Mouse (Mus musculus) thymus, adult 2 months (tissue): ENCODE measurements around the gene Gm2381. TPM values are rescaled to one million over a fixed set of nuclear protein-coding genes. Genes with fewer than 3 reads are reported as not detected.
"Not testable (repeated sequence)": the region's sequence is repeated elsewhere in the genome, so short reads cannot be mapped to it uniquely, and the experiment has no call there.

Experiments
- DNase-seq: peaks from one replicate; pipeline ENCODE4 v3.0.0; 2021
- H3K27ac ChIP-seq: fragments of 200-500 bp; 2 replicates; pipeline ENCODE4 v1.5.1; 2012; ENCODE audit warnings: low read length, control low read depth; ENCODE audit not compliant: control insufficient read depth, insufficient read depth
- H3K27me3 ChIP-seq: fragments of 200-500 bp; 2 replicates; pipeline ENCODE4 v1.6.1; 2012; ENCODE audit warnings: mild to moderate bottlenecking, low read length, moderate library complexity, mixed read lengths; ENCODE audit not compliant: control insufficient read depth, insufficient read depth
- H3K36me3 ChIP-seq: fragments of 200-500 bp; 2 replicates; pipeline ENCODE4 v1.6.1; 2012; ENCODE audit warnings: mild to moderate bottlenecking, low read length, moderate library complexity; ENCODE audit not compliant: control insufficient read depth, insufficient read depth
- H3K4me1 ChIP-seq: fragments of 200-500 bp; replicated peaks from 2 replicates; pipeline ENCODE4 v1.6.1; 2012; ENCODE audit warnings: low read length; ENCODE audit not compliant: control insufficient read depth, insufficient read depth
- H3K4me3 ChIP-seq: fragments of 200-500 bp; 2 replicates; pipeline ENCODE4 v1.5.1; 2012; ENCODE audit warnings: mild to moderate bottlenecking, low read length, control low read depth, moderate library complexity; ENCODE audit not compliant: control insufficient read depth, insufficient read depth
- CTCF ChIP-seq: fragments of 200-500 bp; IDR thresholded peaks from 2 replicates; pipeline ENCODE4 v1.5.1; 2012; ENCODE audit warnings: mild to moderate bottlenecking, control low read depth, low read length, moderate library complexity, borderline replicate concordance; ENCODE audit not compliant: control insufficient read depth, poor library complexity, insufficient read depth; ENCODE audit errors: extremely low read depth
- POLR2A ChIP-seq: fragments of 200-500 bp; IDR thresholded peaks from 2 replicates; pipeline ENCODE4 v1.6.1; 2012; ENCODE audit warnings: mild to moderate bottlenecking, low read length, control low read depth, moderate library complexity; ENCODE audit not compliant: control insufficient read depth, poor library complexity, insufficient read depth; ENCODE audit errors: extremely low read depth
- WGBS: fragments of 180-500 bp; shearing (Covaris S2); methylation state at CpG from one replicate; pipeline ENCODE4 v1.1.7; 2018; 5-methylcytosine and 5-hydroxymethylcytosine counted together
- polyA plus RNA-seq: library from polyadenylated mRNA; depleted of rRNA; stranded (reverse); fragments of >200 nt; gene quantifications from 2 replicates; pipeline ENCODE4 v1.2.3, GENCODE M21; 2012; rRNA removed

Gene Gm2381
- polyA plus RNA-seq, result not detected in 2 replicates

- not testable (repeated sequence) for H3K27me3 ChIP-seq, H3K4me1 ChIP-seq, DNase-seq, H3K27ac ChIP-seq, H3K4me3 ChIP-seq, H3K36me3 ChIP-seq
- WGBS, result 85% methylated on average over 8 of the region's 8 CpGs
Observed at GRCm38 (mm10) chr7:42866801-42867458, at the start of gene Gm2381. TSS of gene Gm2381 (minus strand) at chr7:42867234.

- not testable (repeated sequence) for H3K27ac ChIP-seq, H3K4me1 ChIP-seq, DNase-seq, H3K4me3 ChIP-seq, H3K36me3 ChIP-seq, H3K27me3 ChIP-seq
- 89% methylated on average over 2 of the region's 2 CpGs for WGBS
Observed at GRCm38 (mm10) chr7:42898067-42898466, 31.0 kb upstream of the Gm2381 start.

GRCm38 (mm10) chr7:42878090-42878489 is 11.1 kb upstream of the Gm2381 start:
- no peaks in the 10 kb centered on the region for H3K4me1 ChIP-seq
- TF ChIP-seq CTCF (no peak), POLR2A (no peak)
- WGBS, result 56% methylated on average over 23 of the region's 23 CpGs

GRCm38 (mm10) chr7:42838366-42838765 is 28.7 kb downstream of the Gm2381 start:
- H3K27ac ChIP-seq, H3K27me3 ChIP-seq, H3K36me3 ChIP-seq, H3K4me1 ChIP-seq, DNase-seq, H3K4me3 ChIP-seq: not testable (repeated sequence)

More at GRCm38 (mm10) chr7:42878090-42878489, 11.1 kb upstream of the Gm2381 start:
- Histone ChIP-seq H3K4me3 (no peak overlapping the region), H3K36me3 (no peaks in the 10 kb centered on the region), H3K27ac (no peak overlapping the region), H3K27me3 (no peaks in the 10 kb centered on the region)
- DNase-seq, result no peak

GRCm38 (mm10) chr7:42832221-42832620 is 34.8 kb downstream of the Gm2381 start:
- no peak for DNase-seq
- Histone ChIP-seq H3K4me1 (no peaks in the 10 kb centered on the region), H3K27ac (no peak overlapping the region), H3K36me3 (no peaks in the 10 kb centered on the region), H3K4me3 (no peak overlapping the region), H3K27me3 (no peaks in the 10 kb centered on the region)
- 85% methylated on average over 3 of the region's 3 CpGs for WGBS
- TF ChIP-seq CTCF (no peak), POLR2A (no peak)

GRCm38 (mm10) chr7:42793425-42793824 is 73.6 kb downstream of the Gm2381 start, which contains the start of gene Vmn2r62:
TSS of gene Vmn2r62 (minus strand) at chr7:42793525.
- WGBS, result no CpG with 5 or more reads among the region's 1 CpGs

More at GRCm38 (mm10) chr7:42793425-42793824, 73.6 kb downstream of the Gm2381 start, which contains the start of gene Vmn2r62:
- not testable (repeated sequence) for H3K27me3 ChIP-seq, DNase-seq, H3K36me3 ChIP-seq, H3K27ac ChIP-seq, H3K4me1 ChIP-seq, H3K4me3 ChIP-seq

Other genes starting within 250 kb of the Gm2381 start
- gene Zfp976, start 224.6 kb downstream of the Gm2381 start, polyA plus RNA-seq, result 0.20 and 0.28 TPM in 2 replicates
- gene Zfp975, start 174.5 kb downstream of the Gm2381 start, polyA plus RNA-seq, result 0.23 and 0.43 TPM in 2 replicates
- gene Gm17067, start 140.2 kb downstream of the Gm2381 start, polyA plus RNA-seq, result not detected in 2 replicates
- gene Vmn2r62, start 73.7 kb downstream of the Gm2381 start, polyA plus RNA-seq, result not detected in 2 replicates
- gene Vmn2r63, start 66.6 kb upstream of the Gm2381 start, polyA plus RNA-seq, result not detected in 2 replicates
- gene Gm9268, start 151.5 kb upstream of the Gm2381 start, polyA plus RNA-seq, result not detected in 2 replicates
- gene Zfp936, start 247.0 kb upstream of the Gm2381 start, polyA plus RNA-seq, result not detected in 2 replicates